Mouse (Mus musculus): ENCODE results near the gene Klk9. TPM values are rescaled to one million over a fixed set of nuclear protein-coding genes. Genes with fewer than 3 reads are reported as not detected.

Gene Klk9
- polyA plus RNA-seq, 1 experiment from 2014 or later: not detected

DNA sequence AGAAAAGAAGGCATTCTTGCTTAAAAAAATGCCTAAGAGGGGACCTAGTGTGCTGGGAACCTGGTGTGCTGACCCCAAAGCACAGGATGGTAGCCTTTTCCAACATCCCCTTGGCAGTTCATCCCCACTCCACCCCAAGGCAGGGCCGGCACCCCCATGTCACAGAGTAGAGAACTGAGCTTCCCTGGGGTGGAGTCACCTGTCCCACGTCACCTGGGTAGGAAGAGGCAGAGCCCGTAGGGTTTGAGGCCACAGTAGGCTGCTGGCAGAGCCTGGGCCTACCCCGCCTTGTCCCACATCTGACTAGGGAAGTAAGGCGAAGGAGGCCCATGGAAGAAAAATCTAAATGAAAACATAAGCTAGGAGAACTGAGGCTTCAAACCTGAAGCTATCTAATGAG lies 17.3 kb upstream of the Klk9 start, which contains the start of gene Klk11:
Gene Klk11 (plus strand): TSS at position 241 of the 400 bp plus-strand sequence.
- Histone ChIP-seq H3K4me2 (replicated peaks; ENCODE audit: low read depth, low read length) (no peak within 1 kb of the TSS), H3K4me1 (ENCODE audit: control insufficient read depth, insufficient read depth, low read length) (no peaks in the 10 kb centered on the region), H3K27ac (ENCODE audit: low read depth, low read length) (no peak within 1 kb of the TSS), H3K9ac (ENCODE audit: low read depth, low read length) (no peak within 1 kb of the TSS), H3K36me3 (ENCODE audit: control insufficient read depth, insufficient read depth, low read length) (no peaks in the 10 kb centered on the region), H3K27me3 (ENCODE audit: control insufficient read depth, insufficient read depth, low read length) (no peaks in the 10 kb centered on the region), H3K4me3 (ENCODE audit: low read length) (no peak within 1 kb of the TSS), H3K9me3 (ENCODE audit: control insufficient read depth, low read length) (no peaks in the 10 kb centered on the region)
- 92% methylated on average over 5 of the region's 5 CpGs for WGBS
- ATAC-seq (ENCODE audit: low FRiP score, low TSS enrichment): no peak

DNA sequence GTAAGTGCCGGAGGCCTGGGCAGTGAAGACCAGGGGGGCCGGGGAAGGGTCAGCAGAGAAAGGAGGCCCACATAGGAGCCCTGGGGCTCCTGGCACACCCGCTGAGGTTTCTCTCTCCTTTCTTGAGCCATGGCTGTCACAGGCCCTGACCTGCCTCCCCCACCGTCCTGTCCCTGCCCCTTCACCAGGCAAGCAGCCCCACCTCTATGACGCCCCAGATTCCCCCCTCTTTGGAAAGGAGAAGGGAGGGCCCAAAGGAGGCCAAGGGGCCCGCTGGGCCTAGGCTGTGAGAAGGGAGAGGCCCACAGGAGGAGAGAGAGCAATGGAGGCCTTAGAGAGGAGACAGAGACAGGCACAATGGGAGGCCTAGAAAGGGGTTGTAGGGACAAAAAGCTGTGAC lies 16.9 kb upstream of the Klk9 start:
- 66% methylated on average over 6 of the region's 6 CpGs for WGBS
- Histone ChIP-seq H3K4me2 (replicated peaks; ENCODE audit: low read depth, low read length) (no peak overlapping the region), H3K27me3 (ENCODE audit: control insufficient read depth, insufficient read depth, low read length) (no peaks in the 10 kb centered on the region), H3K27ac (ENCODE audit: low read depth, low read length) (no peak overlapping the region), H3K4me3 (ENCODE audit: low read length) (no peak overlapping the region), H3K4me1 (ENCODE audit: control insufficient read depth, insufficient read depth, low read length) (no peaks in the 10 kb centered on the region), H3K9me3 (ENCODE audit: control insufficient read depth, low read length) (no peaks in the 10 kb centered on the region), H3K36me3 (ENCODE audit: control insufficient read depth, insufficient read depth, low read length) (no peaks in the 10 kb centered on the region), H3K9ac (ENCODE audit: low read depth, low read length) (no peak overlapping the region)
- no peak for ATAC-seq (ENCODE audit: low FRiP score, low TSS enrichment)

DNA sequence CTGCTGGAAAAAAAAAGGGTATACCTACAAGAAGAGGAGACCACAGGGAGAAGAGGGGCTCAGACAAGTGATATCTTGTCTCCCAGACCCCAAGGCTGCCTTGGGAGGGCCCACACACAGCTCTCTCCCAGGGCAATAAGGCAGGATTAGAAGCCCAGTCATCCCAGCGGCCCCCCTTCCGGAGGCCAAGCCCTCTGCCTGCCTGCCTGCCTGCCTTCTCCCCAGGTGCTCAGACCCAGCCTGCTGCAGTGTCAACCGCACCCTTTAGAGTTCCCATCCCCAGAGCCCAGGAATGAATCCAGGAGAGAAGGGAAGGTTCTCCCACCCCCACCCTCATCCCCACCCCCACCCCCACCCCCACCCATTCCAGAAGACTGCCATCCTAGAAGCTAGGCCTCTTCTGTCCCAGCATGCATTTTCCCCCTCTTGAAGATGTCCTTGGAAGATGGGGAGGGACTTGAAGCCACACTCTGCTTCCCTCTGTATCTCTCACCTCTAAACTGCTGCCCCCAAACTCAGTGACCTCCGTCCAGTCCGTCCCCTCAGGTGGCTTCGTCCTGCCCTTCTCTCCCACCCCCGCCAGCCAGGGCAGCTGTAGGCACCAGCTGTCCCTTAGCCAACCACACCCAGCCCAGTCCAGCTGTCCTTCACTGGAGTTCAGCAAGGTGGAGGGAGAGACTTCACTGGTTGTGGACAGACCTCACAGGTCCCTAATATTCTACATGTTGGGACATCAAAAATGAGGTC lies 16.2 kb upstream of the Klk9 start:
- no peak overlapping the region for H3K27ac ChIP-seq (ENCODE audit: low read depth, low read length)

DNA sequence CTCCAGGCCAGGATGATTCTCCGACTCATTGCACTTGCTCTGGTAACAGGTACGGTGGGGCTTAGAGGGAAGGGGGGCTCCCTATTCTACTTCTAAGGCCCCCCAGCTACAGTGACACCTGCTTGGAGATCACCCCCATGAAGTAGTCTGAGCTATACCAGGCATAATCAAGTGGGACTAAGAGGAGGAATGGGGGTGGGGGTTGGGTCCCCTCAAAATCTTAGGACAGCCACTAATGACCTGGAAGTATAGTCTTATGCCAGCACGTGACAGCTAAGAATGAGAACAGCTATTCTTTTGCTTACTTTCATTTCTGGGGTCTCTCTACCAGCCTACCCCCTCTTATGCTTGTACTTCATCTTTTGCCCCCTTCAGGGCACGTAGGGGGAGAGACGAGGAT lies 15.2 kb upstream of the Klk9 start:
- H3K4me2 ChIP-seq (replicated peaks; ENCODE audit: low read depth, low read length): no peak overlapping the region
- no peaks in the 10 kb centered on the region for H3K36me3 ChIP-seq (ENCODE audit: control insufficient read depth, insufficient read depth, low read length)
- no peak overlapping the region for H3K4me3 ChIP-seq (ENCODE audit: low read length)
- no peak for ATAC-seq (ENCODE audit: low FRiP score, low TSS enrichment)
- no peaks in the 10 kb centered on the region for H3K9me3 ChIP-seq (ENCODE audit: control insufficient read depth, low read length)
- WGBS: 80% methylated on average over 5 of the region's 5 CpGs
- H3K4me1 ChIP-seq (ENCODE audit: control insufficient read depth, insufficient read depth, low read length): no peaks in the 10 kb centered on the region
- H3K9ac ChIP-seq (ENCODE audit: low read depth, low read length): no peak overlapping the region
- no peak overlapping the region for H3K27ac ChIP-seq (ENCODE audit: low read depth, low read length)
- no peaks in the 10 kb centered on the region for H3K27me3 ChIP-seq (ENCODE audit: control insufficient read depth, insufficient read depth, low read length)

More for the DNA sequence above, 16.2 kb upstream of the Klk9 start:
- Histone ChIP-seq H3K4me2 (replicated peaks; ENCODE audit: low read depth, low read length) (no peak overlapping the region), H3K36me3 (ENCODE audit: control insufficient read depth, insufficient read depth, low read length) (no peaks in the 10 kb centered on the region), H3K4me1 (ENCODE audit: control insufficient read depth, insufficient read depth, low read length) (no peaks in the 10 kb centered on the region), H3K4me3 (ENCODE audit: low read length) (no peak overlapping the region), H3K9me3 (ENCODE audit: control insufficient read depth, low read length) (no peaks in the 10 kb centered on the region), H3K27me3 (ENCODE audit: control insufficient read depth, insufficient read depth, low read length) (no peaks in the 10 kb centered on the region), H3K9ac (ENCODE audit: low read depth, low read length) (no peak overlapping the region)
- WGBS: 44% methylated on average over 7 of the region's 7 CpGs
- ATAC-seq (ENCODE audit: low FRiP score, low TSS enrichment): no peak

DNA sequence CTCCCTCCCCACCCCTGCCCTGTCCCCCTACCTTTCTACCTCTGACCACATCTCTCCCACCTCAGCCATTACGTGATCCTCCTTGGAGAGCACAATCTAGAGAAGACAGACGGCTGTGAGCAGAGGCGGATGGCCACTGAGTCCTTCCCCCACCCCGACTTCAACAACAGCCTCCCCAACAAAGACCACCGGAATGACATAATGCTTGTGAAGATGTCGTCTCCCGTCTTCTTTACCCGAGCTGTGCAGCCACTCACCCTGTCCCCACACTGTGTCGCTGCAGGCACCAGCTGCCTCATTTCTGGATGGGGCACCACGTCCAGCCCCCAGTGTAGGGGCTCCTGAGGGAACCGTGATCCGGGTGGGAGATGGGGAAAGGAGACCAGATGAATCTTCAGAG lies 14.3 kb upstream of the Klk9 start:
- Histone ChIP-seq H3K27me3 (ENCODE audit: control insufficient read depth, insufficient read depth, low read length) (no peaks in the 10 kb centered on the region), H3K36me3 (ENCODE audit: control insufficient read depth, insufficient read depth, low read length) (no peaks in the 10 kb centered on the region), H3K9me3 (ENCODE audit: control insufficient read depth, low read length) (no peaks in the 10 kb centered on the region), H3K4me3 (ENCODE audit: low read length) (no peak overlapping the region), H3K4me1 (ENCODE audit: control insufficient read depth, insufficient read depth, low read length) (no peaks in the 10 kb centered on the region), H3K9ac (ENCODE audit: low read depth, low read length) (no peak overlapping the region), H3K27ac (ENCODE audit: low read depth, low read length) (no peak overlapping the region), H3K4me2 (replicated peaks; ENCODE audit: low read depth, low read length) (no peak overlapping the region)
- WGBS: 92% methylated on average over 12 of the region's 12 CpGs
- no peak for ATAC-seq (ENCODE audit: low FRiP score, low TSS enrichment)

DNA sequence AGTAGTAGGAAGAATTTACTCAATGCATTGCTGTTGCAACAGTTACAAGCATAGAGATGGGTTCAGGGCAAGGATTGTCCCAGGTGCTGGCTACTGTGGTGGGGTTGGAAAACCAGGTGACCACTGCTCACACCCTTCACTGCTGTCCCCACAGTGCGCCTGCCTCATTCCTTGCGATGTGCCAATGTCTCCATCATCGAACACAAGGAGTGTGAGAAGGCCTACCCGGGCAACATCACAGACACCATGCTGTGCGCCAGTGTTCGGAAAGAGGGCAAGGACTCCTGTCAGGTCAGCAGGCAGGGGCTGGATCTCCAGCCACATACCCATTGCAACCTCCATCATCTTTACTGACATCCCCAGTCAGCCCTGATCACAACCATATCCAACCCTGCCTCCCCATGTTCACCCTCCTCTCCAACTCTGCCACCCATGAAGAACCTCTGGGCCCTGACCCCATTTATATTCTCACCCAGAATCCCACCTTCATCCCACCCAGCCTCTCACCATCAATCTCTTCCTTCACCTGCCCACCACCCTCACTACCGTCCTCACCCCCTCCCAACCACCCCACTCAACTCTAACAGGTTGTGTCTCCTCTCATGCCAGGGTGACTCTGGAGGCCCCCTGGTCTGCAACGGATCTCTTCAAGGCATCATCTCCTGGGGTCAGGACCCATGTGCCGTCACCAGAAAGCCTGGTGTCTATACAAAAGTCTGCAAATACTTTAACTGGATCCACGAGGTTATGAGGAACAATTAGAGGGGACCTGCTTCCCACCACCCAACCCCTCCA lies 13.3 kb upstream of the Klk9 start:
- ATAC-seq (ENCODE audit: low FRiP score, low TSS enrichment): no peak
- no peak overlapping the region for H3K4me2 ChIP-seq (replicated peaks; ENCODE audit: low read depth, low read length)
- 87% methylated on average over 10 of the region's 10 CpGs for WGBS
- H3K9ac ChIP-seq (ENCODE audit: low read depth, low read length): no peak overlapping the region
- H3K36me3 ChIP-seq (ENCODE audit: control insufficient read depth, insufficient read depth, low read length): no peaks in the 10 kb centered on the region
- 0 out of 2 replicates have a peak, but pooled peaks cover 5% of the 10 kb centered on the region for H3K27me3 ChIP-seq (ENCODE audit: control insufficient read depth, insufficient read depth, low read length)
- H3K4me1 ChIP-seq (ENCODE audit: control insufficient read depth, insufficient read depth, low read length): 0 out of 2 replicates have a peak, but pooled peaks cover 4% of the 10 kb centered on the region
- no peaks in the 10 kb centered on the region for H3K9me3 ChIP-seq (ENCODE audit: control insufficient read depth, low read length)
- no peak overlapping the region for H3K4me3 ChIP-seq (ENCODE audit: low read length)
- no peak overlapping the region for H3K27ac ChIP-seq (ENCODE audit: low read depth, low read length)

DNA sequence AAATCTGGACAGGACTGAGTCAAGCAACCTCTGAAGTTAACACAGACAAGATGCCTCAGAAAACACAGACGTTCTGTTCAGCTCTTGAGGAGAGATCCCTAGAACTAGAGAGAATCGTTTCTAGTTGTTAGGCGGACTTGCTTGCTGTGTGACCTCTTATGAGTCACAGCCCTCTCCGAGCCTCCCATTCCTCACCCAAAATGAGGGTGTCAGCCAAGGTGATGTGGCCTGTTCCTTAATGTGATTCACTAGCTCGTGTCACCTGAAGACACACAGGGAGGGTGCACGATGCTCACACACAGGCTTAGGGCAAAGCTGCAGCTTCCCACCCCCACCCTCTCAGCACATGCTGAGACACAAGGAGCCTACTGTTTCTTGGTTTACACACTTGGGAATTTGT lies 11.4 kb upstream of the Klk9 start:
- H3K9me3 ChIP-seq (ENCODE audit: control insufficient read depth, low read length): no peaks in the 10 kb centered on the region

DNA sequence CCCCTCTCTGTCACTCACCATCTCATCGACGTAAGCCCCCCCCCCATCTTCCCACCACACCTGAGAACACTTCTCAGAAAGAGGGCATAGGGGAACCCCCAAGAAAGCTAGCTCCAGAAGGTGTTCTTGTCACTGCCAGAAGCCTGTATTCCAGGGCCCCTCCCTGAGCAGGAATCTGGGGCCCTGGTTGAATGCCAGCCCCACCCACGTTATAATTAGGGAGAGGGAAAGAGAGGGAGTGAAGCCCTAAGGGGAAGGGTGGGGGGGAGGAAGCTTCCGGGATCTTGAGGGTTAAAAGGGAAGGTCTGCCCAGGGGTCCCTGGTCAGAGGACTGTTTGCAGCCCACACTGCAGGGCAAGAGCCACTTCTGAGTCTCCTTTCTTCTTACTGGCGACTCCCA lies 10.9 kb upstream of the Klk9 start, which contains the start of gene Klk10:
Gene Klk10 (plus strand): TSS at position 290 of the 400 bp plus-strand sequence.
- no peak within 1 kb of the TSS for H3K4me3 ChIP-seq (ENCODE audit: low read length)
- H3K27ac ChIP-seq (ENCODE audit: low read depth, low read length): no peak within 1 kb of the TSS
- no peak for ATAC-seq (ENCODE audit: low FRiP score, low TSS enrichment)
- H3K9ac ChIP-seq (ENCODE audit: low read depth, low read length): no peak within 1 kb of the TSS
- 0 out of 2 replicates have a peak, but pooled peaks cover 4% of the 10 kb centered on the region for H3K4me1 ChIP-seq (ENCODE audit: control insufficient read depth, insufficient read depth, low read length)
- H3K36me3 ChIP-seq (ENCODE audit: control insufficient read depth, insufficient read depth, low read length): no peaks in the 10 kb centered on the region
- 49% methylated on average over 5 of the region's 5 CpGs for WGBS
- 0 out of 2 replicates have a peak, but pooled peaks cover 6% of the 10 kb centered on the region for H3K27me3 ChIP-seq (ENCODE audit: control insufficient read depth, insufficient read depth, low read length)
- H3K9me3 ChIP-seq (ENCODE audit: control insufficient read depth, low read length): no peaks in the 10 kb centered on the region
- H3K4me2 ChIP-seq (replicated peaks; ENCODE audit: low read depth, low read length): no peak within 1 kb of the TSS

More for the DNA sequence above, 11.4 kb upstream of the Klk9 start:
- Histone ChIP-seq H3K9ac (ENCODE audit: low read depth, low read length) (no peak overlapping the region), H3K4me1 (ENCODE audit: control insufficient read depth, insufficient read depth, low read length) (0 out of 2 replicates have a peak, but pooled peaks cover 4% of the 10 kb centered on the region), H3K27me3 (ENCODE audit: control insufficient read depth, insufficient read depth, low read length) (0 out of 2 replicates have a peak, but pooled peaks cover 6% of the 10 kb centered on the region), H3K4me3 (ENCODE audit: low read length) (no peak overlapping the region), H3K27ac (ENCODE audit: low read depth, low read length) (no peak overlapping the region), H3K4me2 (replicated peaks; ENCODE audit: low read depth, low read length) (no peak overlapping the region), H3K36me3 (ENCODE audit: control insufficient read depth, insufficient read depth, low read length) (no peaks in the 10 kb centered on the region)
- ATAC-seq (ENCODE audit: low FRiP score, low TSS enrichment): no peak
- WGBS: 73% methylated on average over 6 of the region's 6 CpGs

DNA sequence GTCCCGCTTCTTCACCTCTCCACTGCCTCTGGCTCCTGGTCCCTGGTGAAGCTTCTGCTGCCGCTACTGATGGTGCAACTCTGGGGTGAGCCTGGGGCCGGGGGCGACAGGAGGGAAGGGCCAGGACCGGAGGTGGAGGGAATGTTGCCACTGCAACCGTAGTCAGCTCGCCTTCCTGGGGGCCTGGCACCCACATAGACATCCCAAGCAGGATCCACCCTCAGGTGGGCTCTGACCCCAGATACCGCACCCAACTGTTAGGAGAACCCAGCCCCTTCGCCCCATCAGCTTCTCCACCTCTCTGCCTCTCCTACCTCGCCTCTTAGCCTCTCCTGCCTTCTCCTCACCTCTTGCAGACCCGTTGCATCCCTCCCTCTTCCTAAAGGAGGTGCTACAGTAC lies 10.2 kb upstream of the Klk9 start:
- Histone ChIP-seq H3K4me2 (replicated peaks; ENCODE audit: low read depth, low read length) (no peak overlapping the region), H3K9me3 (ENCODE audit: control insufficient read depth, low read length) (no peaks in the 10 kb centered on the region), H3K27me3 (ENCODE audit: control insufficient read depth, insufficient read depth, low read length) (0 out of 2 replicates have a peak, but pooled peaks cover 6% of the 10 kb centered on the region), H3K27ac (ENCODE audit: low read depth, low read length) (no peak overlapping the region), H3K4me3 (ENCODE audit: low read length) (no peak overlapping the region), H3K9ac (ENCODE audit: low read depth, low read length) (no peak overlapping the region), H3K4me1 (ENCODE audit: control insufficient read depth, insufficient read depth, low read length) (0 out of 2 replicates have a peak, but pooled peaks cover 4% of the 10 kb centered on the region), H3K36me3 (ENCODE audit: control insufficient read depth, insufficient read depth, low read length) (no peaks in the 10 kb centered on the region)
- no peak for ATAC-seq (ENCODE audit: low FRiP score, low TSS enrichment)
- 92% methylated on average over 11 of the region's 11 CpGs for WGBS

All from kidney, embryonic 14.5 days (tissue).